Mouse (Mus musculus) adrenal gland, adult 10 weeks (tissue): ENCODE measurements around the gene Gm4778. TPM values are rescaled to one million over a fixed set of nuclear protein-coding genes. Genes with fewer than 3 reads are reported as not detected.

ENCODE experiments used
- polyA plus RNA-seq: library from polyadenylated mRNA; stranded (reverse); fragments of 350-450 nt; fragmentation: Illumina TruSeq; extraction: RNeasy Lipid Tissue Mini Kit (QIAGEN cat#74804); gene quantifications from one replicate; pipeline ENCODE4 v1.2.3, GENCODE M21; 2014; ENCODE audit warnings: low read depth, low replicate concordance

Gm4778 gene
- not detected for polyA plus RNA-seq

DNA sequence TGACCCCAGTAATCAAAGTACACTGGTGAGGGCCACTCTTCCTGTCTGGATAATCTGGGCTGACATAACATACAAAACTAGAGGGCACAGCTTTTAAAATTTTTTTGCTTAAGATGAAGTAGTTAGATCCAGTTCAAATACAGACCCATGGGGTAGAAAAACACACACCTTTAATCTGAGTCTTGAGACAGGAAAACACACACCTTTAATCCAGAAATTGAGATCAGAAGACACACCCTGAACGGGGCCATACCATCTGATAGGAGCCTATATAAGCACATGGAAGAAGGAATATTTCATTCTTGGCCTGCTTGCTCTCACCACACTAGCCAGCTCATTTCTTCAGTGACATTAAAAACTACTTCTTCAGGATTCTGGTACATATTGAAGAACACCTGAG is at the start of gene Gm4778:
Gene Gm4778 (plus strand): TSS at position 301 of the 400 bp plus-strand sequence.

DNA sequence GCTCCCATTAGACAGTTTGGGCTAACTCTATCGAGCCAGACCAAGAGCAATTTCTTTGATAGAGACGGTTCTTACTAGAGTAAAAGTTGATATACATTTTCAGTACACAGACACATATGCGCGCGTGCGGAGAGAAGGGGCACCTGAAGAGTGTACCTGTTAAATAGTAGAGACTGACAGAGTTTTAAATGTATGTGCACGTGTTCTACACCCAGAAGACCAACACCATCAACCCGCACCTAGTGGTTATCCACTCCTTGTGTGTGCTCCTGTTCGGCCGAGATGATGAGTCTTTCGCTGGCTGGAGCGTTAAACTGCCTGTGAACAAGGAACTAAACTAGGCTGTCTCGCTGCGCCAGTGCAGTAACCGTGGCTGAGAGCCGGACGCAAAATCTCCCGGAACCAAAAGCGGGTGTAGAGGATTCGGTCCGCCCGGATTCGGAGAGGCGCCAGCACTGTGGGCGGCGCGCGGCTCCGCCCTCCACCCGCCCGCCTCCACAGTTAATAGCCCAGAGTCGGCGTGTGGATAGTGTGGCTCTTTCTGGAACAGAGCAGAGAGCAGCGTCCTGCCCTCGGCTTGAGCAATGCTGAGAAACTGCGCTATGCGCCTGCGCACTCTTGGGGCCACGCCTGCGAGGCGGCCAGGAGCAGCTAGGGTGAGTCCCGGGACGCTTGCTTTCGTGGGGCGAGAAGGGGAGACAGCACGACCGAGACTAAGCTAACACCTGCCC is 46.0 kb downstream of the Gm4778 start, which contains the start of gene Them4:
Gene Them4 (plus strand): TSS at position 457 of the 731 bp plus-strand sequence.

Other genes starting within 250 kb of the Gm4778 start
- gene Gm9125, start 209.2 kb upstream of the Gm4778 start, polyA plus RNA-seq, result not detected
- not detected for gene Gm10697, start 191.4 kb upstream of the Gm4778 start, polyA plus RNA-seq
- gene Gm10696, start 85.8 kb upstream of the Gm4778 start, polyA plus RNA-seq, result not detected
- gene Gm5286, start 67.3 kb upstream of the Gm4778 start, polyA plus RNA-seq, result not detected
- gene Them4, start 46.1 kb downstream of the Gm4778 start, polyA plus RNA-seq, result 26.5 TPM
- not detected for gene Them5, start 78.1 kb downstream of the Gm4778 start, polyA plus RNA-seq
- gene C2cd4d, start 98.4 kb downstream of the Gm4778 start, polyA plus RNA-seq, result not detected
- gene Rorc, start 108.8 kb downstream of the Gm4778 start, polyA plus RNA-seq, result 11.3 TPM
- gene Lingo4, start 134.5 kb downstream of the Gm4778 start, polyA plus RNA-seq, result 0.35 TPM
- gene Tdrkh, start 149.2 kb downstream of the Gm4778 start, polyA plus RNA-seq, result 20.9 TPM
- gene Mrpl9, start 179.3 kb downstream of the Gm4778 start, polyA plus RNA-seq, result 56.4 TPM
- not detected for gene Oaz3, start 179.9 kb downstream of the Gm4778 start, polyA plus RNA-seq
- 2.1 TPM for gene Celf3, start 214.3 kb downstream of the Gm4778 start, polyA plus RNA-seq
- 3.1 TPM for gene Riiad1, start 216.3 kb downstream of the Gm4778 start, polyA plus RNA-seq